Mouse (Mus musculus) testis, adult 2 months (tissue): ENCODE measurements around the gene Nol4l. TPM values are rescaled to one million over a fixed set of nuclear protein-coding genes. Genes with fewer than 3 reads are reported as not detected.

Experiments used
- H3K27ac ChIP-seq: fragments of 200-500 bp; 2 replicates; pipeline ENCODE4 v1.5.1; 2012; ENCODE audit warnings: low read depth, low read length; ENCODE audit not compliant: control insufficient read depth, insufficient read depth
- H3K27me3 ChIP-seq: fragments of 200-500 bp; 2 replicates; pipeline ENCODE4 v1.6.1; 2012; ENCODE audit warnings: mild to moderate bottlenecking, low read length, moderate library complexity; ENCODE audit not compliant: control insufficient read depth, insufficient read depth
- H3K36me3 ChIP-seq: fragments of 200-500 bp; 2 replicates; pipeline ENCODE4 v1.6.1; 2012; ENCODE audit warnings: mild to moderate bottlenecking, low read length; ENCODE audit not compliant: control insufficient read depth, insufficient read depth
- H3K4me1 ChIP-seq: fragments of 200-500 bp; 2 replicates; pipeline ENCODE4 v1.6.1; 2012; ENCODE audit warnings: low read length; ENCODE audit not compliant: control insufficient read depth, insufficient read depth
- H3K4me3 ChIP-seq: fragments of 200-500 bp; 2 replicates; pipeline ENCODE4 v1.5.1; 2012; ENCODE audit warnings: low read depth, mild to moderate bottlenecking, low read length, moderate library complexity, mixed read lengths; ENCODE audit not compliant: control insufficient read depth
- CTCF ChIP-seq: fragments of 200-500 bp; IDR thresholded peaks from 2 replicates; pipeline ENCODE4 v1.5.1; 2012; ENCODE audit warnings: low read depth, mild to moderate bottlenecking, inconsistent platforms, low read length, moderate library complexity; ENCODE audit not compliant: control insufficient read depth, insufficient read depth, insufficient replicate concordance
- POLR2A ChIP-seq: fragments of 200-500 bp; IDR thresholded peaks from 2 replicates; pipeline ENCODE4 v1.6.1; 2012; ENCODE audit warnings: low read depth, mild to moderate bottlenecking, inconsistent platforms, low read length, moderate library complexity; ENCODE audit not compliant: control insufficient read depth
- polyA plus RNA-seq: library from polyadenylated mRNA; depleted of rRNA; stranded (reverse); fragments of >200 nt; gene quantifications from 2 replicates; pipeline ENCODE4 v1.2.3, GENCODE M21; 2012

Nol4l gene
- polyA plus RNA-seq, 1 experiment, result 241 TPM

DNA sequence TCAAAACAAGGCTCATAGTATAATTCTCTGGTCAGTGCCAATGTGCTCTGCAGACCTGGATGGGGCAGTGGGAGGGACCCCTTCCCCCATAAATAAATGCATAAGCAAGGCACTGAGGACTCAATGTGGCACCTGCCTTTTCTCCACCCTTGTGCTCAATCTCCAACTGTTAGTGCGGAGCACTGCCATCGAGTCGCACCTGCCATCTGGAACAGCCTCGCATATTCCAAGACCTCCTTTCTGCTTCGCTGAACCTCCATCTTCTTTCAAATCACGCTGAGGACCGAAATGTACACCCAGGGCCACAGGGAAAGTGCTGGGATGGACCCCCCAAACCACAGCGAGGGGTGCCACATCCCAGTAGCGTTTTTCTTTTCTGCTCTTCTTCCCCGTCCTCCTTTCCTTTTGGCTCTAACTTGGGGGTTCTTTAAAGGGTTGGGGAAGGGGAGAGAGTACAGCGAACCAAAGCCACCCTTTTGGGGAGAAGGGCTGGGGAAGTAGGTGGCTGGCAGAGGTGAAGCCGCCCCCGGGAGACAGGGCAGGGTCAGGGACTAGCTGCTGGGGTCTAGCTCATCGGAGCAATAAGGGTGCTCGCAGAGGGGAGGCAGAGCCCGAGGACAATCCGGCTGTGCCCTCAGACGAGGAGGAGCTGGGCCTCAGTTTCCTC, 38.1 kb downstream of the Nol4l start:
- Histone ChIP-seq H3K27ac (peak overlapping the region; percentile 94), H3K36me3 (no peaks in the 10 kb centered on the region), H3K4me1 (peaks cover 18% of the 10 kb centered on the region), H3K4me3 (peak overlapping the region; percentile 95), H3K27me3 (no peaks in the 10 kb centered on the region)
- TF ChIP-seq POLR2A (no peak; the same call in 1 of the 2 replicates), CTCF (no peak)

DNA sequence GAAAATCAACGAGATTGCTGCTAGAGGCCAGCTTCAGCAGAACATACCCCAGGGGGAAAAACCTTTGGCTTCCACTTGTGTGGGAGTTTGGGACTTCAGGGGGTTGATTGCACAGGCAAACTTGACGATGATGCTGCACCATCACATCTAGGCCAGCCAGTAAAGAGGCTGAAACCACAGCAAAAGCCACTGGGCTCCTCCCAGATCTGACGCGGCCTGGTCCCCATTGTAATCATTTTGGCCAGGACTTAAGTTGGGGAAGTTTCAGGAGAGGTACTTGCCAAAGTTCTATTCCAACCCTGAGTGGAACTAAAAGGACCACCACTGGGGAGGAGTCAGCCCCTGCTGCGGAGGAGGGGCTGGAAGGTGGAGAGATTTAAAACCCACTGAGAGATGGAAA, 38.8 kb downstream of the Nol4l start:
- Histone ChIP-seq H3K27ac (no peak overlapping the region), H3K4me3 (peak overlapping the region; percentile 95), H3K27me3 (no peaks in the 10 kb centered on the region), H3K4me1 (peaks cover 18% of the 10 kb centered on the region), H3K36me3 (no peaks in the 10 kb centered on the region)
- TF ChIP-seq CTCF, result no peak
- no peak for TF ChIP-seq POLR2A

DNA sequence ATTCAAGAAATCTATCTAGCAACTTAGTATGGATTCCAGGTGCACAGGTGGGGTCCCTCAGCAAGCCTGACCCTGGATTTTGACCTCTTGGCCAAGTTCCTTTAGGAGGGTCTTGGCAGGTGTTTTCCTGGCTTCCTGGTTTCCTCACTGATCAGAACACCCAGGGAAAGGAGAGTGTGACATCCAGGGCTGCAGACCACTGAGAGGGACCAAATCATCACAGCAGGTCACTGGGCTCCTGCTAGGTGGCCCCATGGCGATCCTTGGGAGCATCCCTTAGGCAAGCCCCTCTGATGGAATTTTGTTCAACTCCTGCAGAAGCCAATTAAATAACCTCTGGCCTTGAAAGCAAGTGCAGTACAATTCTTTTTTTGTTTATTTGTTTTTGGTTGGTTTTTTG, 39.7 kb downstream of the Nol4l start:
- peaks cover 18% of the 10 kb centered on the region for H3K4me1 ChIP-seq
- TF ChIP-seq POLR2A (no peak), CTCF (no peak)
- H3K27me3 ChIP-seq, result no peaks in the 10 kb centered on the region

DNA sequence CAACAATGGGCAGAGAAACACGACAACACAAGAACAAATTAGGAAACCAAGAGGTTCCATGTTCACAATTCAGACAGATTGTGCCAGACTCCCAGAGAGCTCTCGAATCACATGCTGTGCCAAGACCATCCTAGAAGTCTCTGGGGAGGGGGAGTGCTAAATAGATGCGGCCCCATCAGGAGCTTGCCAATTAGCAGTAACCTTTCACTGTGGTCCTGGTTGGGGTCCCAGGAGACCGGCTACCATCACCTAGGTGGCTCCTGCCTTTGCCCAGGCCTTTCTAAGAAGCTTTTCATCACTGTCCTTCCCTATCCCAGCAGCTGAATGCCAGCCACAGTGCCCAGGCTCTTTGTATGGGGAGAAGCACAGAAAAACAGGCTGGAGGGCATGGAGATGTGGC, 45.7 kb downstream of the Nol4l start:
- Histone ChIP-seq H3K27ac (no peak overlapping the region), H3K4me3 (no peak overlapping the region), H3K36me3 (no peaks in the 10 kb centered on the region; the same call in 1 of the 2 replicates), H3K4me1 (no peaks in the 10 kb centered on the region; the same call in 1 of the 2 replicates), H3K27me3 (no peaks in the 10 kb centered on the region)
- TF ChIP-seq CTCF, result no peak
- TF ChIP-seq POLR2A, result no peak

More for the DNA sequence above, 39.7 kb downstream of the Nol4l start:
- Histone ChIP-seq H3K27ac (no peak overlapping the region), H3K36me3 (no peaks in the 10 kb centered on the region), H3K4me3 (no peak overlapping the region; the same call in 1 of the 2 replicates)

DNA sequence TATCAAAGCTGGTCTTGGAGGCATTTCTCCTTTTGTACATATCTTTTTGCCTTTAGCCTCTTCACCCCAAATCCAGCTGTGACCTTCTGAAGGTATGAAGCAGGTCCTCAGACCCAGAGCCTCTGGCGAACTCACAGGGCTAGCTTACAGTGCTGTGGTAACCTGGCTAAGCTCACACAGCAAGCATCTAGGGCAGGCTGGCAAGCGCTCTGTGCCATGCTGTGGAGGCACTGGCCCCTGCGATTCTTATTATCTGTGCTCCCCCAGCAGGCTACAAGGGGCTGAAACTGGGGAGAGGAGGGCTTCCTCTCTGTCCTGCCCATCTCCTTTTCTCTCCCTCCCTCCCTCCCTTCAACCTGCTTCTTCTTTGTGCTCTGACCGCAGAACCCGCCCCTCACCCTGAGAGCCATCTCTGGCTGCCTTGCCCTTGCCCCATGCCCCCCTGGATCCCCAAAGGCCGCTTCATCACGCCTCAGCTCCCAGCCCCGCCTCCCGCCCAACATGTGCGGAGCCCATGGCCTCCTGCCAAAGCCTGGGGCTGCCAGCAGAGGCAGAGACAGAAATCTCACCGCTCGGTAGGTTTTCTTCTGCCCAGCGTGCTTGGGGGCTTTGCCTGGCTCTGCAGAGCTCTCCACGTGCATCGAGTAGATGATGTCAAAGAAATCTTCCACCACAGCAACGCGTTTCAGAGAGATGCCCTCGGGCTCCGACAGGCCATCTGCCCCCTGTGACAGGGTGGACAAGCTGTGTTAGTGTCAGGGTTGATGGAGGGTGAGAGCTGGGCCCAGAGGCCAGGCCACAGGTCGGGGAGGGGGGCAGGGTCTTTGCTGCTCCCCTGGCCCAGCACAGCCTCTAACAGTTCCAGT, 46.4 kb downstream of the Nol4l start:
- Histone ChIP-seq H3K36me3 (no peaks in the 10 kb centered on the region; the same call in 1 of the 2 replicates), H3K27ac (no peak overlapping the region), H3K4me3 (no peak overlapping the region), H3K27me3 (no peaks in the 10 kb centered on the region), H3K4me1 (no peaks in the 10 kb centered on the region; the same call in 1 of the 2 replicates)
- TF ChIP-seq POLR2A (0 out of 2 replicates have a peak, but pooled peaks have one; percentile 14), CTCF (no peak)

DNA sequence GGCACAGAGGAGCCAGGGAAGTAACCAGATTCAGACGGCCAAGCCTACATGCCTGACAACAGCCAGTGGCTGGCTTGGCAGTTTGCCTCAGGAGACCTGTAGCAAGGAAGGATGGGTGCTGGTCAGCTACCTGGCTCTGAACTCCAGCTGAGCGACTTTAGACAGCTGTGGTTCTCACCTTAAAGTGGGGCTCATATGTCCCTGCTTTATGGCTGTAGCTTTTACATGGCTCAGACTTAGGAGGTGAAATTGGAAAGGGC, 48.0 kb downstream of the Nol4l start:
- Histone ChIP-seq H3K36me3 (no peaks in the 10 kb centered on the region; the same call in none of the 2 replicates), H3K27me3 (no peaks in the 10 kb centered on the region), H3K4me1 (no peaks in the 10 kb centered on the region; the same call in 1 of the 2 replicates), H3K4me3 (no peak overlapping the region), H3K27ac (no peak overlapping the region)
- no peak for TF ChIP-seq CTCF
- TF ChIP-seq POLR2A, result no peak
